Mouse (Mus musculus): ENCODE results near the gene Cxcr4.

DNA sequence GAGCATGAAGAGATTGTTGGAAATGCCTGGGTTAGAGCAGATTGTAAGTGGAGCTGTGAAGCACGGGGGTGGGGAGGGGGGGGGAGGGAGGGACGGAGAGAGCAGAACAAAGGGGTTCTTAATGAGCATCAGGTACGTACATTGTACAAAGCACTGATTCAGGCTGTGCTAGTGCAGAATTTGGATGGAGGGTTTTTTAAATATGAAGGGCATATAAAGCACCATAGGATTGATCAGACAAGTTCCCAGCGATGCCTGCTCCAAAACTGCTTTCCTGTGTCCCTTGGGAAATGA lies 31.4 kb upstream of the Cxcr4 start:
- TF ChIP-seq POLR2A (IDR thresholded peaks at IDR 0.05; ENCODE audit: low read depth, low read length) (no peak), CTCF (IDR thresholded peaks at IDR 0.05; ENCODE audit: extremely low read depth, insufficient read depth, insufficient read length, insufficient replicate concordance) (no peak)
